Mouse (Mus musculus) layer of hippocampus, adult 9-11 months (tissue): ENCODE measurements around the gene Aqp1.

Experiments used
- DNase-seq: peaks from one replicate; pipeline ENCODE4 v3.0.0; 2022

Aqp1 gene

DNA sequence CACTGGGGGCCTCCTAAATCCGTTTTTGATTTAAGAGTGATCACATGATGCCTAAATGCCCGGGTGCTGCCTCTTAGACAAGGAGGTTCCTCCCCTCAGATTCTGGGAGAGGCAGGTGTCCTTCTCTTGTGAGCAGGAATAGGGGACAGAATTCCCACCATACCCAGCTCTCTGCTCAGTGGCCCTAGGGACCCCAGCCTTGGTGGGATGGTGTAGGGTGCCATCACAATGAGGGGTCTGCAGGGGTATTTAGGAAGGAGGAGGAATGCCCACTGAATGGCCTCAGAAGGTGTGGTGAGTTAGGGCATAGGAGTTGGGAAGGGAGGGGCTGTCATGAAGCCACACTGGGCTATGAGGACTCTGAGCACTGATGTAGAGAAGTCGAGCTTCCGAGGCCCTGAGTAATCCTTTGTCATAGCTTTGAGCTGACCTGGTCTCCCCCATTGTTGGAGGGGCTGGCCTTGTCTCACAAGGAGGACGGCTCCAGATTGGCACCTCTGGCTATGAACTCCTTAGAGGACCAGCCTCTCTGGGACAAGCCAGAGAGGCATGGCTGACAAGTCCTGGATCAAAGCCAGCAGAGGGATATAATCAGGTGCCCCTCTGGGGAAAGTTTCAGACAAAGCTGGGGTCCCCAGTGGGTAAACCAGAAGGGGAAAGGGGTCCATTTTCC is 4.0 kb upstream of the Aqp1 start:
- no peak for DNase-seq

DNA sequence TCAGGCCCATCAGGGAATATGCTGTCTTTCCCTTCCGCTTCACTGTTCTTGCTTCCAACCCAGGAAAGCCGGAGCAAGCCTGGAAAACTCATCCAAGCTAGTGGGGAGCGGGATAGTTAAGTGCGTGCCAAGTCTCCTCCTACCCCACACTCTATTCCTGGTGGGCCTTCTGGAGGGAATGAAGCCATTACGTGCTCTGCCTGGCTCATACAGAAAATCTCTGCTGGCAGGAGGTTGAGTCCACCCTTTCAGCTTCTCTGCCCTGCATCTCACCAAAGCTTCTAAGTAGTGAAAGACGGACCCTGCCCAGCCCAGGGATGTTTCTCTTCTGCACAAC is 3.5 kb upstream of the Aqp1 start:
- DNase-seq = no peak

DNA sequence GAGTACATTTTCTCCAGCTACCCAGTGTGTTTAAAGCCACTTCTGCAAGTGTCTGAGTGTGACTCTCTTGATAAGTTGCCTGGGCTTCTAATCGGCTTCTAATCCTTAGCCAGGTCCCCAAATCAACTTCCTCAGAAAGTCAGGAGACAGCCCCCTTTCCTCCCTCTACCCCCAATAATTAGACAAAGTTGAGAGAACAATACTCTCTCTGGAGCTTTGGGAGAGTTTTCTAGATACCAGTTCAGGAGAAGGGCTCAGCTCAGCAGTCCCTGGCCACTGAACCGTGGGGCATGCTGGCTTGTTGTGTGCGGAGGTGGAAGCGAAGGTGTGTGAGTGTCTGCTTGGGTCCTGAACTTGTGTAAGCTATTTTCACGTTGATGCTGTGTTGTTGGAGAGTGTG is 1.0 kb downstream of the Aqp1 start:
- DNase-seq = no peak

DNA sequence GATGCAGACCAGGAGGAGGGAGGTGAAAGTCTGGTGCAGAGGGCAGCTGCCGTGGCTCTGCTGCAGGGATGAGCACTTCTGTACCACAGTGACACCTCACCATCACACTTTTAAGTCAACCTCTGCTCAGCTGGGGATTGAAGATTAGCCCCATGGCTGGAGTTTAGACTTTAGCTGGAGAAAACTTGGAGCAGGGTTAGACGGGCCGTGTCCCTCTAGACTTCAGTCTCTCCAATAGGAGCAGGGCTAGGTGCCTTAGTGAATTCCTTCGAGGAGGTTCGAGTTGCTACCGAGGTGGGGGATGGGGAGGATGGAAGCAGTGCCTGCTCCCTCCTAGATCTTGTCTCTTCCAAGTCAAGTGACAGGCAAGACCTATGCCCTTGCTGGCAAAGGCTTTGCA is 1.8 kb downstream of the Aqp1 start:
- DNase-seq = no peak

DNA sequence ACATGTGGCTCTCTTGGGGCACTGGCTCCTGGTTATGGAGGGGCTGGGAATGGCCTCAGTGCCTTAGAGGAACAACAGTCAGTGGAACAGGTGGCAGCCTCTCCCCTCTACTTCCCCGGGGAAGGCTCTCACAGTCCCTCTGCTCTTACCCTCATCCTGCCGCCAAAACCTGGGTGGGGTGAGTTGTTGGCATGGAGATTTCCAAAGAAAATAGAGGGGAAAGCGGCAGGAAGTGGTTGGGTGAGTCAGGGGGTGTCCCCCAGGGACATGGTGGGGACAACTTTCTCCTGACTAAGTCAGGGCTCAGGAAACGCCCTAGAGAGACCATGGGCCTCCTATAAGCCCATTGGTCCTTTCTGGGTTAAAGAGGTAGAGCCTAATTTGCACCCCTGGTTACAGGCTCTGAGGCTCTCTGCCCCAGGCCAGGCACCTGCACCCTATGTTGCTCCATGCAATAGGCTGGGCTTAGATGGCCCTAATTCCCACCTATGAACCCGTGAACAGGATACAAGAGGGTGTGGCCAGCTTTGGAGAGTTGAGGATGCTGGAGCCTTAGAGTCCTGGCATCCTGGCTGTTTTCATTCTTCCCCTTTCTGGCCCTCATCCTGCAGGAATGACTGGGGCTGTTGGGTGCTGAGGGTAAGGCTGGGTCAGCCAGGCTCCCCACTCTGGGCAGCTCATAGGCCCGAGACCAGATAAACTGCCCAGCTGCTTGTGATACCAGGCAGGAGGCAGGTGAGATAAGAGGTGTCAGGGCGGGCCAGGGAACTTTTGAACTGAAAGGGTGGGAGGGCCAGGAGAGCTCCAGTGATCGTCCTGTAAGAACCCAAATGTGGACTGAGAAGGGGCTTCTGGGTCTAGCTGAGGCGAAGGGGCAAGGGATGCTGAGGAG is 2.9 kb downstream of the Aqp1 start:
- DNase-seq = no peak

DNA sequence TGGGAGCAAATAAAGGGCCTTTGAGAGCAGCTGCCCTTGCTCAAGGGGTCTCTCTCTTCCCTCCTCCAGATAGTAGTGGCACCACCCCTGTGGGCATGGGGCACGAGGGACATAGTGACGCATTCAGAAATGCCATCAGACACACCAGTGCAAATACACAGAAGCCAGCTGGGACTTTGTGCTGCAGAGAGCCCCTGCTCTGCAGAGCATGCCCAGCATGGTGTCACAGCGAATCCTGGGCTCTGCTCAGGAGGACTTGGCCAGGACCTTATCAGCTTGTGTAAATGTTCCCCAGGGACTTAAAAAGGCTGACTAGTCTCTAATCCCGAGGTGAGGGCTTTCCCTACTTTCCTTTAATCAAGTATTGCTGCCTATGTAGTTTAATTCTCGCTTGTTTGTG is 5.5 kb downstream of the Aqp1 start:
- DNase-seq = no peak

DNA sequence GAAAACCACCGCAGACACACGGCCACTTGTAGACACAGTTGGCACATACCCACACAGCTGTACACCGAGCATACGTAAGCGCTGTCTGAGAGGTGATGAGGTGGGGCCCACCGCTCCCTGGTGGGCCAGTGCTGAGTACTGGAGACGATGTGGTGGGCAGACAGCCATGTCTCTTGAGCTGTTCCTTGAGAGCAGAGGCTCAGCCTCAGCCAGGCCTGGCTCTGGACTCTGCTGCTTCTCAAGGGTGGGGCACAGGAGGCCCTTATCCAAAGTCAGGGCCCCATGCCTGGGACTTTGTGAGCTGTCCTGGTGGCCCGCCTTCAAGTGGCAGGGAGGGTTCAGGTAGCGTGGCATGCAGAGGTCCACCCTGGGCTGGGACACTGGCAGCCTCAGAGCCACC is 6.1 kb downstream of the Aqp1 start:
- no peak for DNase-seq

DNA sequence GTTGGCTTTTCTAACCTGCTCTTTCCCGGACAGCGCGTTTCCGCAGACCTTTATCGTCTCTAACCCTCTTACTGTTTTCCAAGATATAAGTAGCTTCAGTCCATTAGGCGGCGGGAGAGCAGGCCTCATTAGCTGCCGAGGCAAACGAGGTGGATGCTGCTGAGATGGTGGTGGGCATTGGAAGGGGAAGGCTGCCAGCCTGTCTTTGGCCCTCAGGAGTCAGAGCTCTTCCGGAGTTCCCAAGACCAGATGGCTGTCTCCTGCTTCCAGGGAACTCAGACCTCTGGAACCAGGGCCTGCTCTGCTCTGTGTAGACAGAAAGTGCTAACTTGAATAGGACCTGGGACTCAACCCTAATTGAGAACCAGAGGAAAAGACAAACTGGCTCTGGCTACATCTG is 7.2 kb downstream of the Aqp1 start:
- DNase-seq = no peak

DNA sequence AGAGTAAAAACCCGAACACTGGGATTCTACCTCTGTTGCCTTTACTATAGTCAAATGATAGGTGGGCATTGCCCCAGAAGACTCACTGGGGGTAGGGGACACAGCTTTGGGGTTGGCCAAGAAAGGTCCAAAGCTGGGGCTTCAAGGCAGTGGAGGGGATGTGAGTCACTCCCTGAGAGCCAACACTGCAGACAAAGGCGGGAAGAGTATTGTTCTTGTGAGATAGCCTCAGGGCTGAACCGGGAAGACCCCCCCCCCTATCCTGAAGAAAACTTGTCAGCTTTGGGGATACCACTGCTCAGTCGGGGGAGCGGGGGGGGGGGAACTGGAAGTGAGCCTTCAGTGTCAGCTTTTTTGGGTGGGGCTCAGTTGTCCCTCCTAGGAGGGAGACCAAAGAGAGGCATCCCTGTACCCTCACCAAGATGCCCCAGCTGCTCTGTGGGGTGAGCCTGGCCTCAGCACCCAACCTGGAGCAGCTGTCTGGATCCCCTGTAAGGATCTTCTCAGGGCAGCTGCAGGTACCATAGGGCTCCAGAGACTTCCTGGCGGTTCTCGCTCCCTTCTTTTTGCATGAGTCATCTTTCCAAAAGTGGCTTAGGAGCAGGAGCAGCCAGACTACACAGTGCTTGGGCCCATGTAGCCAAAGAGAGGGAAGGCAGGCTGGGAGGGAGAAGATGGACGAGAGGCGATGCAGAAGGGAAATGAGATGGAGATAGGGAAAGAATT is 8.2 kb downstream of the Aqp1 start:
- no peak for DNase-seq

DNA sequence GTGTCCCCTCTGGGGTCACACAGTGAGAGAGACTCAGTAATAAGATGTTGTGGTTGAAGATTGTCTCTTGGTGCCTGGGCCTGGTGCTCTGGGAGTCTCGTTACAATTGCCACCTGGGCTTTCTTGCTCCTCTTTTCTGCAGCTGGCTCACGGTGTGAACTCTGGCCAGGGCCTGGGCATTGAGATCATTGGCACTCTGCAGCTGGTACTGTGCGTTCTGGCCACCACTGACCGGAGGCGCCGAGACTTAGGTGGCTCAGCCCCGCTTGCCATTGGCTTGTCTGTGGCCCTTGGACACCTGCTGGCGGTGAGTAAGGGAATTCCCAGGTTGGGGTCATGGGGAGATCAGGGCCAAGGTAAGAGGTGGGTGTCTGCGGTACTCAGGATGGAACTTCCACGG is 9.0 kb downstream of the Aqp1 start:
- no peak for DNase-seq

DNA sequence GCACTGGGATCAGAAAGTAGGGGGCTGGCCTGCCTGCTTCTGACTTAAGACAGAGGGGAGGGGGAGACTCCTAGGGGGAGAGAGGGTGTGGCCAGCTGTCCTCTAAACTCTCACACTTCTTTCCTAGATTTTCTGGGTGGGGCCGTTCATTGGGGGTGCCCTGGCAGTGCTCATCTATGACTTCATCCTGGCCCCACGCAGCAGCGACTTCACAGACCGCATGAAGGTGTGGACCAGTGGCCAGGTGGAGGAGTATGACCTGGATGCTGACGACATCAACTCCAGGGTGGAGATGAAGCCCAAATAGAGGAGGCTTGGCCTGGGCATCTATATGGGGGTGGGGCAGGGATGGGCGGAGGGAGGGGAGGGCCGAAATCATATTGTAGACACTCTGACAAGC is 10.3 kb downstream of the Aqp1 start:
- DNase-seq = no peak

DNA sequence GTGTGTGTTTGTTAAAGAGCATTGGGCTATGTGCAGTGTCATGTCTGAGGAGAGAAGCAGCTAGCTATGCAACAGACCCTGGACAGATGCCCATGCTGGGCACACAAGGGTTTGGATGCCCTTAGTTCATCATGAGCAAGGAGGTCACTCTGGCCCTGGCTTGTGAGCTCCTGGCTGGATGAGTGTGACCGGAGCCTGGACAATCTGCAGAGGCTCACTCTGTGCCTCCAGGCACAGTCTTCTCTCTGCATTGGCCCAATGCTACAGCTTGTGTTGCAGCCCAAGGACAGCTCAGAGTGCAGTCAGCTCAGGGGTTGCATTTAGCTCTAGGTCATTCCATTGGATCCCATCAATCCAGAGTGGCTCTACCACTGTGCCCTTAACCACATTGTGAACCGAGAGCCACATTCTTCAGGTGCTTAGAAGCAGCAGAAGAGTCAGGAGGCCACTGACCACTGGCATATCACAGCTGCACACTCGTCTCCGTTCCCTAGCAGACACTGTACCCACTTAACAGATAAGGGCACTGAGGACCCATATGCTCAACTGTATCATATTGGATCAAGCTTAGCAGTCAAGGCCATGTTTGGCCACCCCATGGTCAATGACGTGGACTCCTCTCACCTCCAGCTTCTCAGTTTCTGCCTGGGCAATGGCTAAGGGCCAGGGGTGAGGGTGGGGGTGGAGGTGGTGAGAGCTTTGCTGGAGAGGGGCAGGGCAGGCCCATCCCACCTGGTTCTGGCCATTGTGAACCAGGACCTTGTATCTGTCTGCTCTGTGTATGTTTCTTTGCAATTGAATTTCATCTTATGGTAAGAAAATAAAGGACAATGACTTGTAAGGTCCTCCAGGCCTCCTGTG is 11.7 kb downstream of the Aqp1 start:
- DNase-seq = no peak

DNA sequence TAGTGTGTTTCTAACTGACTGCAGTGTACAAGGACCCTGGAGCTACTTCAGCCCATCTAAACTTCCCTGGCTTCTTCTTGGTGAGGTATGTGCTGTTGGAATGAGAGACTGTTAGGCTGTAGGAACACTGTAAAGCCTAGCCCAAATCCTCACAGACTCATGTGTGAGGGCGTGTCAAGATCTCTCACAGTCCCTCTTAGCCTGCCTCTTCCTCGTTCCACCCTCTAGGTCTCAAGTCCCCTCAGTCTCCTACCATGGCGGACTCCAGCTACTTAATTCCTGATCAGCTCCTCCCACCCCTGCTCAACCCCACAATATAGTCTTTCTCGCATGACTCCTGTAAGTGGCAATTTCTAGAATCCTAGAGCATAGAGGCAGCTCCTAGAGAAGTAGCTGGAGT is 13.0 kb downstream of the Aqp1 start:
- DNase-seq = no peak

DNA sequence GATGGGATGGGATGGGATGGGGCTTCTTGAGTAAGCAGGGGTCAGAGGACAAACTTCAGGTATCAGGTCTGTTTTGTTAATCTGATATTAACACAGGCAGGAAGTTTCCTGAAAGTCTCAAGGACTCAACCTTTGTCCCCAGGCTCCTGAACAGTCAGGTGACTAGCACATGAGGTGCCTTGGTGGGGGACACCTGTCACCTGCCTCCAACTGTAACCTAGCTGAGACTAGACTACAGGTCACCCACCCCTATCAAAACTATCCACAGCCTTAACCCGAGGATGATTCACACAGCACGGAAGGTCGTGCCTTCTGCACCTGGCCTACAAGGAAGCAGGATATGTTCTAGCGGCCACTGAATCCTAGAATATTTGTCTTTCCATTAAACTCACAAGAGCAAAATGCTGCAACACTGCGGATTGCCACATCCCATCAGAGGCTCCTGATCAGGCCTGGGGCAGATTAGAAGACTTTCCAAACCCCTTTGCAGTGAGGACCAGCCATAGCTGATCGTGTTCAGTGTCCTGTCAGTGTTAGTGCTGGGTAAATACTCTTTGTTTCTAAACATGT is 14.2 kb downstream of the Aqp1 start:
- no peak for DNase-seq

DNA sequence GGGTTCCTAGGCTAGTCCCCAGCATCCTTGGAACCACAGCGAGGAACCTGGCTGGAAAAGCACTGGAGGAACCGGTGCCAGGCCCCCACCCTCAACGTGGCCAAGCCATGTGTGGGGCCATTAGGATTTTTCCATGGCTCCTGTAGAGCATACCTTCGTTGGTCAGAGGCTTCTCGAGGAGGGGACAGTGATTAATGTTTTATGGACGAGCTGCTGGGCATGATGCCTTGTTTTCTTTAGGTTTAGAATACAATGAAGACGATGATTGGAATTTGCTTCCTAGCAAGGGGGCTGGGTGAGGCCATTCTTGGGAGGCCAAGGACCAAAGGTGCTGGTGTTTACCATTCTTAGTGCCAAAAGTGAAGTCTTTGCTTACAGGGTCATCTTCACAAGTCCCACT is 15.5 kb downstream of the Aqp1 start:
- no peak for DNase-seq

DNA sequence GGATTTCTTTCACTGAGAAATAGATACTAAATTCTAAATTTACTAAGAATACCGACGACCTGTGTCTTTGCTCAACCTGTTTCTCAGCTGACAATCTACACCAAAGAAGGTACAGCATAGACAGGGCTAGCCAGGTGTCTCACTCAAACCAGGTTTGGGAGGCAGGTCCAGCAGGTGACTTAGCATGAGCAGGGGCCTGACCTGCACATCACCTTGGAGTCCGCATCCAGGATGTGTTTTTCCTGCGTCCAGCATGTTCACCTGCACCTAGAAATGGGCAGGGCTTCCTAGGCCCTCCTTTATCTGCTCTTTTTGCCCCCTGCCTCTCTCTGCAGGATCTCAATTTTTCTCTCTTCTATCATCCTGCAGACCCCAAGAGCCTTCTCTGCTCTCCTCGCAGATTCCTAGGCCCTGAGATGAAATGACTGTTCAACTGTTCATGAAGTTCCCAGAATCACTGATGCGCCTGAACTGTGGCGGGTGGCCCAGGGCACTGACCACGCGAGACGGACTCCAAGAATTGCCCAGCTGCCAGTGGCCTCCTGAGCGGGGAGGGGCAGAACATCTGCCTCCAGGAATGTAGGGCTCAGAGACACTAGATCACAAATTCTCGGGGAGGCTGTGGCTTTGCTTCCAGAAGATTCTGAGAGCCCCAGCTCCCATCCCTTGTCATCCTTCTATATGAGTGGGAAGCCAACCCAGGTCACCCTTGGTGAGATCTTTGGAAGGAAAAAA is 17.6 kb downstream of the Aqp1 start:
- DNase-seq = no peak

DNA sequence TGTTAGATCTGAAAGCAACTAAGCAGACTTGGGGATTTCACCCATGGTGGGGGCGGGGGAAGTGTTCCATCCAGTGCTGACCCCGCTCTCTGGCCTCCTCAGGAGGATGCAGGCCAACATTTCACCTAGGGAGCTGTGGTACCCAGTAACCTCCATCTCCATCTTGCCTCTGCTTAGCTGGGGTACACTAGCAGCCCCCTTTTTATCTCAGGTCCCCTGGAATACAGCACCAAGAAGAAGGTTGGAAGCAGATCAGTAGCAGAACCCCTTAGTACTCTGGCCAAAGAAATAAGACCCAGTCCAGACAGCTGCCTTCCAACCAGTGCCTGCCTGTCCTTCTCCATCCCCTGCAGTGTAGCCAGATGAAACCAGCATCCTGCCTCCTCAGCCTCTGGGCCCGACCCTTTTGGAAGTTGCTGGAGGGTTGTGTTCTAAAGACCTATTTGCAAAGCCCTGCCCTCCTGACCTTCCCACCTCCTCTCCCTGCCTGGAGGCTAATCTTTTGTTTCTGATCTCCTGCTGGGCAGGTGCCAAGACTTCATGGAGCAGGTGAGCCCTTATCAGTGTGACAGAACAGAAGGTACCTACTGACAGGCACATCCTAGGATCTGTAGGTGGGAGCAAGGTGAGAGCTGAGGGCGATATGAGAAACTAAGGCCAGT is 18.4 kb downstream of the Aqp1 start:
- no peak for DNase-seq

DNA sequence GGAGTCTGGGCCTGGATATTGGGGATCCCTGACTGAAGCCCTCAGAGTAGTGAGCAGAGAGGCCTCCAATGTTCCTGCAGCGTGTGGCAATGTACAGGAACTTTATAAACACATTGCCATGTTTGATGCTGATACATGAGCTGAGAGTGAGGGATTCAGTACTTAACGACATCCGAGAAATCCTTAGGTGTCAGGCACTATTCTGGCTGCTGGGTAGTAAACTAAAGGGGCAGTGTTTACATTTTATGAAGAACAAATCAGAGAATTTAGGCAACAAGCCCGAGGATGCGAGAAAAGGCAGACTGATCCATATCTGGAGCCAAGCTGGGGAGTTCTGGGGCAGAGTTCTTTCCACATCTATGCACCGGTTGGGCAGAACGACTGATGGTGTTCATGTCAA is 19.3 kb downstream of the Aqp1 start:
- no peak for DNase-seq

DNA sequence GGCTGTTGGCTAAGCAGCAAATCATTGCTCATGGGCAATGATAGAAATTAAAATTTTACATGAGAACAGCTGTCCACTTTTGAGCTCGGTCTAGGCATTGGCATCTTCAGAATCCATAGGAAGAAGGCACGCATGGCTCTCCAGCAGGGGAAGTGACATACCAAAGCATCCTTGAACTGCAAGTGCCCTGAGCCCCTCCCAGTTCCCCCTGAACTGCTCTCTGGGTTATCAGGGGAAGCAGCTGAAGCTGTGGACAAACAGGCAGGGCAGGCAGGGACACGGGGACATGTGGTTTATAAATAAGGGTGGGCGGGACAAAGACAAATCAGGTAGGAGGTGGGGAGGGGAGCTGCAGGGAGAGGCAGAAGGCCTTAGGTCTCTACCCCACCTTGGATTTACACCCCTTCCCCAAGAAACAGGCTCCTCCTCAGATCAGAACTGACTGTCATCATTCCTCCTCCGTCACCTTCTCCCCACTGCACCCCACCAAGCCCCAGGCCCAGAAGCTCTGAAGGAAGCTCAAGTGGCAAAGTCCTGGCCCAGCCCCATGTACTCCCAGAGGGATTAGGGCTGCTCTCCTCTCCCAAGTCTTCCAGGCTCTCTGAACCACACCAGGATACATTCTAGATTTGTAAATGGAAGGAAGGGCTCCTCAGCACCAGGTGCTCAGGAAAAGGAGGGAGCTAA is 19.9 kb downstream of the Aqp1 start:
- DNase-seq = no peak

DNA sequence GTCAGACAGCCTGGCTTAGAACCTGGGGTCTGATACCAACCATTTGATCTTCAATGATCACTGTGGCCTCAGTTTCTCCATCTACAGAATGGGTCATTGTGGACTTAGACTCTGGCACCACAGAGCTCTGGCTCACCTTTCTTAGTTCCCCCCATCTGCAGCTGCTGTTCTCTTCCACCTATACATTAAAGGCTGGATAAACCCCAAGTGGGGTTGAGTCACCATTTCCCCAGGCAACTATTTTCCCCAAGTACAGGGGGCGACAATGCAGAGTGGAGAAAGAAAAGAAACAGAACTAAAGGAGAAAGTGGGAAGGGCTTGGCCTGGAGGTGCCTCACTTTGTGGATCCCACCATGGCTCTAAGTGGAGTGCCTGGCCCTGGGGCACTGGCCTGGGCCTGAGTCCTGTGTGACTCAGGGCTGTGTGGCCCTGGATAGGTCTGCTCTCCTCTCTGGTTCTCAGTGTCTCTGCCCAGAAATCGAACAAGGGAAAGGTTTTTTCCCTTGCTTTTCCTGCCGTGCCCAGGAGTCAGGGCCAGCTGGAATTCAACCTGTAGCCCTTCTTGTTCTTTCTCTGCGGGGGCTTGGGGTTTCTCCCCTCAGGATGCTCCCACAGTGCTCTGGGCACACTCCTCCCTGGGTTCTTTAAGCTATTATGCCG is 20.9 kb downstream of the Aqp1 start:
- DNase-seq = no peak
